Mouse (Mus musculus) right cerebral cortex, postnatal 4 days (tissue): Measurements from ENCODE around the gene Arhgef16.

ENCODE experiments used
- DNase-seq: peaks from one replicate; pipeline ENCODE4 v3.0.0-alpha.2; 2022

Arhgef16 gene

GRCm38 (mm10) chr4:154283671-154284070 lies 17.8 kb downstream of the Arhgef16 start:
- DNase-seq: no peak

GRCm38 (mm10) chr4:154279481-154279880 lies 22.0 kb downstream of the Arhgef16 start:
- DNase-seq: no peak

DNA sequence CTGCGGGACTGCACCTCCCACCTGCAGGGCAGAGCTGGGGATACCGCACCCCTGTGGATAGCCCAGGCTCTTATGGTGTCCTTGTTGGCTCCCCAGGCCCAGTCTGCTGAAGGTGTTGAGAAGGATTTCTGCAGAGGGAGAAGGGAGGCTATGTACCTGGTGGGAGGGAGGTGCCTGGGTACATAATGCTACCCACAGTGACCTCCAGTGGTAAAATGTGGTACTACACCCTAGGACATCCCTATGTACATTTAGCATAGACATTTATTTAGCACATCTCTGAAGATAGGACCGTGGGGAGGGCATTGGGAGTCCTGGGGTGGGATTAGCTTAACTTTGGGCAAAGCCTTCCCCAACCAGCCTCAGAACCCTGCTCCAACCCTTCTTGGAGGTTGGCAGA lies 28.5 kb downstream of the Arhgef16 start:
- peak; percentile 67 for DNase-seq

DNA sequence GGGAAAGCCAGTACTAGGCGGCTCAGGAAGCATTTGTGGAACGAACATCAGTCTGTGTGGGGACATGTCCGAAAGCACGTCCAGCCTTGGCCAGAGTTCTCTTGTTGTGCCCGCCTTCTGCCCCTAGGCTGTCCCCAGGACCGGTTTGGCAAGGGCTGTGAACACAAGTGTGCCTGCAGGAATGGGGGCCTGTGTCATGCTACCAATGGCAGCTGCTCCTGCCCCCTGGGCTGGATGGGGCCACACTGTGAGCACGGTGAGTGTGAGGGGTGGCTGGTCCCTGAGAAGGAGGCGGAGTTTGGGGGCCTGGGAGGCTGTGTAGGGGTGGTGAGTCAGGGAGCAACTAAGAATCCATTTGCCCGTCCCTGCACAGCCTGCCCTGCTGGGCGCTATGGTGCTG lies 32.0 kb downstream of the Arhgef16 start:
- no peak for DNase-seq

- DNase-seq: no peak
Observed at GRCm38 (mm10) chr4:154267511-154267910, 34.0 kb downstream of the Arhgef16 start.

GRCm38 (mm10) chr4:154262071-154262470 lies 39.4 kb downstream of the Arhgef16 start:
- no peak for DNase-seq

- no peak for DNase-seq
Observed at GRCm38 (mm10) chr4:154260755-154261154, 40.7 kb downstream of the Arhgef16 start.

DNA sequence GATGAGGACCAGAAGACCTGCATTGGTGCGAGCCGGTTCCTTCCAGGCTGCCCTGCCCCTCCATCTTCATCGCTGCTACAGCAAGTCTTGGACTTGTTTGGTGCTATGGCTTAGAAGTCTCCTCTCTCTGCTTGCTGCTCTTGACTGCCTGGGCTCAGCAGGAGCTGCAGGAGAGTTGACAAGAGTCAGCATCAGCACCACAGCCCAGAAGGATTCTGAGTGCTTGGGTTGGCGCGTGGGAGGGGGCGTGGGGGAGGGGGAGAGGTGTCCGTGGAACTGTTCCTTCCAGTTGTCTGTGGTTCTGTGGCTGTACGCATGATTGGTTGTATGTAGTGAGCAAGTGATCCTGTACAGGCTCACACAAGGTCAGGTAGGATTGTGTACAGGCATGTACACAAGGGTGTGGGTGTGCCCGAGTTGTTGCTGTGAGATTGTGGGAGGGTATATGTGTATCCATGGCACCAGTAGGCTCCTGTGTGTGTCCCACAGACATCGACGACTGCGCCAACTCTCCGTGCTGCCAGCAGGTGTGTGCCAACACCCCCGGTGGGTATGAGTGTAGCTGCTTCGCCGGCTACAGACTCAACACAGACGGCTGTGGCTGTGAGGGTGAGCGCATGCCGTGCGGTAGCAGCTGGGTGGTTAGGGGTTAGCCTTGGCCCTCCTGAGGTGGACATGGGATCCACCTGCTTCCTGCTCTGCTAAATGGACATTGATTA lies 48.8 kb downstream of the Arhgef16 start:
- DNase-seq: no peak

DNA sequence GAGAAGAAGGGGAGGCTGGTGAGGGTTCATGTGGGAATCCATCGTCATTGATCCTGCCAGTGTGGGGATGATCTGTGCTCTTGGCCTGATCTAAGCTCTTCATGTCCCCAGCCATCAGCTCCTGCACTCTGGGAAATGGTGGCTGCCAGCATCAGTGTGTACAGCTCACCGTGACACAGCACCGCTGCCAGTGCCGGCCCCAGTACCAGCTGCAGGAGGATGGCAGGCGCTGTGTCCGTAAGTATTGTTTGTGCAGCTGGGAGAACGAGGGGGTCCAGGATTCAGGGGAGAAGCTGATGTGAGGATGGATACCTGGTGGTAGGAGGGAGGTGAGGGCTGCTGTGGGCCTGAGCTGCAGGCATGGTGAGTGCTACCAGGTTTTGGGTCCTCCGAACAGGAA lies 52.2 kb downstream of the Arhgef16 start:
- DNase-seq: no peak

DNA sequence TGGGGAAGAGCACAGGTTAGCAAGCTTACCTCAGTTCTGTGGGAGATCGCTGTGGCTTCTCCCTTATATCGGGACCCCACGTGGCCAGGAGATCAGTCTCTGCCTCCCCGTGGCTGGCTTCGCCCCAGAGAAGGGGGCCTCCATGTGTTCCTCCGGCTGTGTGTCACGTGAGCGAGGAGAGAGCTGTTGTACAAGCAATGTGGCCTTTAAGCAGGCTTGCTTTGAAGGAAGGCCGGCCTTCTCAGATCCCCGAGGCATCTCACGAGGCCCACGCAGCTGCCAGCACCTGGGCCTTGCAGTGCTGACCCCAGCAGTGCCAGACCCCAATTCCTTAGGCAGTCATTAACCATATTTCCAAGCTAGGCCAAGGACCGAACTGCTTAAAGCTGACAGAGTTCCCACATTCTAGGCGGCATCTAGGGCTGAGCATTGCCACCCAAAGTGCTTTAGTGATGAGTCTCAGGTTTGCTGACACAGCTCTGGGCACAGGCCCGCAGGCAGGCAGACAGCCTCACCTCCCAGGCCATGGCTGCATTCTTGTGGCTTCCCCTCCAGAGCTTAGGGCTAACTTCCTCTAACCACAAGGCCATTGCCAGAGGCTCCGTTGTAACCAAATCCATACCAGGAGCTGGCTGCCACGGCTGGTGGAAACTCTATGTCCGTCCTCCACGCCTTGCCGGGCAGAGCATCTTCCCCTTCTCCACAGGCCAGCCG lies 53.2 kb downstream of the Arhgef16 start:
- DNase-seq: no peak

GRCm38 (mm10) chr4:154247207-154248091 lies 54.0 kb downstream of the Arhgef16 start:
- no peak for DNase-seq

DNA sequence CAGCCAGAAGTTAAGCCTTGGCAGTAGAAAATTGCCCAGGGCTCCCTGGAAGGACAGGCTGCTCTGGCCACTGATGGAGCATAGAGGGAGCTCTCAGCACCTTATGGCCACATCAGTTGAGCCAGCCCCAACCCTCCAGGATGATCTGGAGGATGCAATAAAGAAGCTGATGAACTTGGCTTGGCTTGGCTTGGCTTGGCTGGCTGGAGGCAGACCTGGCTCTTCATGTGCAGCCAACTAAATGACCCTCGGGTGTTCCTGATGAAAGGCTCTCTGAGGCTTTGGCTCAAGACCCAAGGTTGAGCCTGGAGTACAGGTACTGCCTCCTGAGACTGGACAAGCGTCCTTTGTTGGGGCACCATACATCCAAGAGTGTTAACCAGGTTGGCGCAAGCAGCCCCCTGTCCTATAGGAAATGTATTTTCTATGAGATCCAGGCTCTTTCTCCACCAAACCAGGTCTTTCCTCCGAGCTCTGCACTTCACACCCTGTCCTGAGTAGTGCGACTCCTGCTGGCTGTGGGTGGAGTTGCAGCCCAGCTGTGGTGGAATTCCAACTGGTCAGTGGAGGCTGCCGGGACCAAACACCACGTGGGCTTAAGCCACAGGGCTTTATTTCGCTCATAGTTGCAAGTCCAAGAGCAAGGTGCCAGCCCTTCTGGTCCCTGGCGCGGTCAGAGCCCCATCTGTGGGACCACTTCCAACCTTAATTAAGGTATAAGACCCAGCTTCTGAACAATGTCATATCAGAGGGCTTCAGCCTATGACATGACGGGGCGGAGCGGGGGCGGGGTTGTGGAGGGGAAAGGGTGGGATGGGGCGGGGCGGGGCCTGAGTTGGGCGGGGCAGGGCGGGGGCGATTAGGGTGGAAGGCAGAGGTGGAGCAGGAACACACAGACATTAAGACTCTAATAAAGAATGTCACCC lies 55.1 kb downstream of the Arhgef16 start:
- peak; percentile 63 for DNase-seq

DNA sequence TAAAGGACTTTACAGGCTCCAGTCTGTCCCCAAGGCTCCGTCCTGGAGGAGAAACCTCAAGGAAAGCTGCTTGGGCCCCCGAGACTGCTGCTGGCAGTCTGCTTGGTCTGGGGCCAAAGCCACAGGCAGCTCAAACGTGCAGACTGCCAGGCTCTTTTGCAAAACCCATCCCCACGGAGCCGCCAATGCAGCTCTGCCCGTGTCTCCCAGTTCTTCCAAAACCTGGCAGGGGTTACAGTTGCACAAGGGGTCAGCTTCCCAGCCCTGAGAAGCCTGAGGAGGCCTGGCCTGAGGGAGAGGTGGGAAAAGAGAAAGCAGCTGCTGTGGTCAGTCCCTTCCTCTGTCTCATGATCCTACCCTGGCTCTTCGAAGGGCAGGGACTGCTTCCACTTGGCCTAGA lies 56.1 kb downstream of the Arhgef16 start:
- DNase-seq: no peak

- DNase-seq: no peak
Observed at GRCm38 (mm10) chr4:154240608-154241007, 60.9 kb downstream of the Arhgef16 start.

- DNase-seq: no peak
Observed at GRCm38 (mm10) chr4:154239199-154239598, 62.3 kb downstream of the Arhgef16 start.

DNA sequence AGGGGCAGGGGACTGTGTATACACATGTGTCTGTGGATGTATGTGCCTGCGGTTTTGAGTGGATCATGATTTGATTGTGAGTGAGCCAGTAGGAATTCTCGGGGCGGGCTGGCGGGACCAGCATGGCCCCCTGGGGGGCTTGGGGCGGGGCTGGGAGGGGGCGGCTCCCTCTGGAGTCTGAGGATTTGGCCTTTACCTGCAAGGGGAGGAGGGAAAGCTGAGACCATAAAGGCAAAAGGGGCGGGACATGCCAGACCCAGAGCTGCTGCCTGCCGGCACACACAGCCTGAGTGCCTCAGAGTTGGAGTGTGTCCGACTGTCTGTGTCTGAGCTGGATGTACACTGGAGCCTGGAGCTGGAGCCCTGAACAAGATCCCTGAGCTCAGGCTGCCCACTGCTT lies 64.2 kb downstream of the Arhgef16 start:
- DNase-seq: no peak

GRCm38 (mm10) chr4:154236893-154237292 lies 64.6 kb downstream of the Arhgef16 start:
- DNase-seq: no peak

DNA sequence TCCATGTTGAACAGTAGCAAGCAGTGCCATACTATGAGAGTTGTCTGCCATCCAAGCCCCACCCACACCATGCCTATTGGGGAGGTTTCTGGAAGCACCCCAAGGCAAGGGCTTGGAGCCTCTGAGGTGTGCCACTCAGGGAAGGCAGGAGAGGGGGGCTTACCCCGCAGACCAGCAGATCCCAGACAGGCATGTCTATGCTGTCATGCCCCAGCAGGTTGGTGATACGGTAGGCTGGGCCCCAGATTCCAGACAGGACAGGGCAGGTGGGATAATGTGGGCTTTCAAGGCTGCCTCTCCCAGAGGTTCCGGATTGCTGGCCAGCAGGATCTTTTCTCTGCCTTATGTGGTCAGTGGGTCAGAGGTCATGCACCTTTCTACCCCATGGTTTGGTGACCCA lies 65.5 kb downstream of the Arhgef16 start:
- DNase-seq: no peak

- DNase-seq: no peak
Observed at GRCm38 (mm10) chr4:154232295-154232694, 69.2 kb downstream of the Arhgef16 start.

- DNase-seq: no peak
Observed at GRCm38 (mm10) chr4:154231380-154231779, 70.1 kb downstream of the Arhgef16 start.

- no peak for DNase-seq
Observed at GRCm38 (mm10) chr4:154229569-154229968, 71.9 kb downstream of the Arhgef16 start.
